Mouse (Mus musculus) forebrain, postnatal 0 days (tissue): ENCODE measurements around the gene Auh. TPM values are rescaled to one million over a fixed set of nuclear protein-coding genes. Genes with fewer than 3 reads are reported as not detected.

ENCODE experiments used
- ATAC-seq: fragments of 200-750 bp; cut with Nextera tagmentation; 2 replicates; pipeline ENCODE4 v1.8.0; 2017; ENCODE audit warnings: mild to moderate bottlenecking, moderate library complexity
- DNase-seq: peaks from one replicate; pipeline ENCODE4 v3.0.0-alpha.2; 2015
- H3K27ac ChIP-seq: fragments of 300-500 bp; sonication (generic); 2 replicates; pipeline ENCODE4 v1.5.1; 2014; ENCODE audit warnings: low read depth, mild to moderate bottlenecking, antibody characterized with exemption, low read length, moderate library complexity, mixed read lengths
- H3K27me3 ChIP-seq: fragments of 300-500 bp; sonication (generic); 2 replicates; pipeline ENCODE4 v1.6.1; 2014; ENCODE audit warnings: mild to moderate bottlenecking, low read length, mixed read lengths; ENCODE audit not compliant: insufficient read depth
- H3K36me3 ChIP-seq: fragments of 300-500 bp; sonication (generic); 2 replicates; pipeline ENCODE4 v1.6.1; 2014; ENCODE audit warnings: mild to moderate bottlenecking, moderate library complexity; ENCODE audit not compliant: insufficient read depth
- H3K4me1 ChIP-seq: fragments of 300-500 bp; sonication (generic); 2 replicates; pipeline ENCODE4 v1.6.1; 2014; ENCODE audit warnings: antibody characterized with exemption; ENCODE audit not compliant: insufficient read depth
- H3K4me2 ChIP-seq: fragments of 300-500 bp; sonication (generic); 2 replicates; pipeline ENCODE4 v1.6.1; 2014; ENCODE audit warnings: low read depth, mild to moderate bottlenecking, moderate library complexity
- H3K4me3 ChIP-seq: fragments of 300-500 bp; sonication (generic); 2 replicates; pipeline ENCODE4 v1.5.1; 2014; ENCODE audit warnings: low read depth, low read length, mixed read lengths
- H3K9ac ChIP-seq: fragments of 300-500 bp; sonication (generic); 2 replicates; pipeline ENCODE4 v1.6.1; 2014; ENCODE audit warnings: mild to moderate bottlenecking
- H3K9me3 ChIP-seq: fragments of 300-500 bp; sonication (generic); 2 replicates; pipeline ENCODE4 v1.6.1; 2016; ENCODE audit warnings: low read length
- CTCF ChIP-seq: sonication (generic); IDR thresholded peaks from 2 replicates; pipeline ENCODE4 v1.5.1; 2016; ENCODE audit warnings: antibody characterized with exemption, control low read depth, low read depth
- WGBS: fragments of 180-500 bp; shearing (Covaris S2); extraction: QIAGEN DNeasy Blood & Tissue Kit; methylation state at CpG from one replicate; pipeline ENCODE4 v1.1.7; 2014; 5-methylcytosine and 5-hydroxymethylcytosine counted together
- polyA plus RNA-seq: library from polyadenylated mRNA; unstranded; fragments of >200 nt; fragmentation: Nextera tagmentation; extraction: Ambion mirVana; gene quantifications from 2 replicates; pipeline ENCODE4 v1.2.1, GENCODE M21; 2015
- total RNA-seq: library from RNA; depleted of rRNA; stranded (reverse); fragments of >200 nt; gene quantifications from 2 replicates; pipeline ENCODE4 v1.2.3, GENCODE M21; 2014; rRNA removed

Auh gene
- total and polyA plus RNA-seq, 2 experiments from 2014 or later: 50.3 to 58.7 TPM

DNA sequence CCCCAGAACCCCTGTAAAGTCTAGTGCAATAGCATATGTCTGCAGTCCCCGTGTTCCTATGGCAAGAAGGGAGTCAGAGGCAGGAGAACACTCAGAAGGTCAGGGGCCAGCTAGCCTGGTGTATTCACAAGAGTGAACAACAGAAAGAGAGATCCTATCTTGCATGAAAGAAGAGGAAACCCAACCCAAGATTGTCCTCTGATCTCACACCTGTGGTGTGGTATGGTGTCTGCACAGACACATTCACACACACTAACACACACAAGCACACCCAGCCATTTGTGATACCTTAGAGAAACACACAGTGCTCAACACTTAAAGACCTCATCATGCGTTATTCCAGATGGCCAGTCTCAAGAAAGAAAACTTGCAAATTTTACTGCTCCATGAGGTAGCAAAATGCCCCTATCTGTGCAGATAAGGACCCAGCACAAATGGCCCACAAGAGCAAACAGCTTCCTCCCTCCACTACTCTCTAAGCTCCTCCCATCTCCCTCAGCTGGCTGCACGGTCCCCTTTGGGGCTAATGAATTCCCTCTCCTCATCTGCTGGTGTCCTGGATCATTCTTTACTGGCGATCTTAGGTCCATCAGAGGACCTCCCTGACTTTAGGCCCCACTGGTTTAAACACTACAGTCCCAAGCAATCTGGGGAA is 128.7 kb downstream of the Auh start:
- no peak for TF ChIP-seq CTCF
- DNase-seq (no peak), ATAC-seq (no peak)

GRCm38 (mm10) chr13:52800091-52800490 is 129.4 kb downstream of the Auh start:
- H3K9me3 ChIP-seq: no peaks in the 10 kb centered on the region
- H3K9ac ChIP-seq: no peak overlapping the region
- no peak overlapping the region for H3K27ac ChIP-seq
- H3K27me3 ChIP-seq: no peaks in the 10 kb centered on the region
- ATAC-seq: no peak
- no peaks in the 10 kb centered on the region for H3K36me3 ChIP-seq
- no peak overlapping the region for H3K4me3 ChIP-seq
- H3K4me2 ChIP-seq: no peak overlapping the region
- TF ChIP-seq CTCF: no peak
- DNase-seq: no peak
- 80% methylated on average over 2 of the region's 2 CpGs for WGBS
- H3K4me1 ChIP-seq: no peaks in the 10 kb centered on the region

More for the DNA sequence above, 128.7 kb downstream of the Auh start:
- H3K9me3 ChIP-seq: no peaks in the 10 kb centered on the region
- no peak overlapping the region for H3K4me3 ChIP-seq
- H3K4me2 ChIP-seq: no peak overlapping the region
- no peak overlapping the region for H3K27ac ChIP-seq
- no peaks in the 10 kb centered on the region for H3K27me3 ChIP-seq
- H3K36me3 ChIP-seq: no peaks in the 10 kb centered on the region
- 0 out of 2 replicates have a peak, but pooled peaks cover 2% of the 10 kb centered on the region for H3K4me1 ChIP-seq
- no peak overlapping the region for H3K9ac ChIP-seq
- WGBS: 60% methylated on average over 4 of the region's 4 CpGs

GRCm38 (mm10) chr13:52794232-52794631 is 135.2 kb downstream of the Auh start:
- Histone ChIP-seq H3K27me3 (no peaks in the 10 kb centered on the region), H3K27ac (no peak overlapping the region), H3K36me3 (no peaks in the 10 kb centered on the region), H3K4me2 (no peak overlapping the region), H3K9ac (no peak overlapping the region), H3K9me3 (no peaks in the 10 kb centered on the region), H3K4me3 (no peak overlapping the region), H3K4me1 (no peaks in the 10 kb centered on the region)
- ATAC-seq (no peak), DNase-seq (no peak)
- no peak for TF ChIP-seq CTCF
- WGBS: 87% methylated on average over 4 of the region's 4 CpGs

GRCm38 (mm10) chr13:52793434-52793989 is 136.0 kb downstream of the Auh start:
- H3K4me2 ChIP-seq: no peak overlapping the region
- ATAC-seq (no peak), DNase-seq (no peak)
- no peak overlapping the region for H3K27ac ChIP-seq
- 95% methylated on average over 13 of the region's 13 CpGs for WGBS
- H3K4me1 ChIP-seq: no peaks in the 10 kb centered on the region
- no peaks in the 10 kb centered on the region for H3K27me3 ChIP-seq
- no peaks in the 10 kb centered on the region for H3K36me3 ChIP-seq
- H3K9me3 ChIP-seq: no peaks in the 10 kb centered on the region
- no peak overlapping the region for H3K4me3 ChIP-seq
- no peak for TF ChIP-seq CTCF
- H3K9ac ChIP-seq: no peak overlapping the region

DNA sequence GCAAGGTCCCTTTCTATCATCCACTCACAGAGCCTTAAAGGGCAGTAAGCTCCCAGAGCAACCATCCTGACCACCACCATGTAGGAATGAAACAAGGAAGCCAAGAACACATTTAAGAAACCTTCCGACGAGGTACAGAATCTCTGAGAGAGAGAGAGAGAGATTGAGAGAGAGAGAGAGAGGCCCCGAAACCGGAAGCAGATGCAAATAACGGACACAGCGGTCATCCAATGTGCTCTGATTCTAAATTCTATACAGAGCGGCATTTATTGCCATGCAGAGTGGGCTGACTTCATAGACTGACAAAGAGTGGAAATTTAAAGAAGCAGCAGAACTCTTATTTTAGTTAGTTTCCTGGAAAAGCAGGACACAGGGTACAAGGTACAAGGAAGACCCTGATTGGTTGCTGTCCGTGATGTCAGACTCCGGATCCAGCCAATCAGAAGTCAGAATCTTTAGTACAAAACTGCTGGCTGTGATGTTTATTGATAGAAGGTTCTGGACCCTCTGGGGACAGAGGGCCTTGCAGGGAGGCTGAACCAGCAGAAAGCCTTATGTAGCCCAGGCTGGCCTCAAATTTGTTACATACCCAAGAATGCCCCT is 137.1 kb downstream of the Auh start:
- Histone ChIP-seq H3K4me2 (no peak overlapping the region), H3K4me1 (no peaks in the 10 kb centered on the region), H3K4me3 (no peak overlapping the region), H3K9me3 (no peaks in the 10 kb centered on the region), H3K9ac (no peak overlapping the region), H3K27me3 (no peaks in the 10 kb centered on the region), H3K36me3 (no peaks in the 10 kb centered on the region), H3K27ac (no peak overlapping the region)
- WGBS: 90% methylated on average over 9 of the region's 9 CpGs
- TF ChIP-seq CTCF: no peak
- ATAC-seq (no peak), DNase-seq (no peak)

DNA sequence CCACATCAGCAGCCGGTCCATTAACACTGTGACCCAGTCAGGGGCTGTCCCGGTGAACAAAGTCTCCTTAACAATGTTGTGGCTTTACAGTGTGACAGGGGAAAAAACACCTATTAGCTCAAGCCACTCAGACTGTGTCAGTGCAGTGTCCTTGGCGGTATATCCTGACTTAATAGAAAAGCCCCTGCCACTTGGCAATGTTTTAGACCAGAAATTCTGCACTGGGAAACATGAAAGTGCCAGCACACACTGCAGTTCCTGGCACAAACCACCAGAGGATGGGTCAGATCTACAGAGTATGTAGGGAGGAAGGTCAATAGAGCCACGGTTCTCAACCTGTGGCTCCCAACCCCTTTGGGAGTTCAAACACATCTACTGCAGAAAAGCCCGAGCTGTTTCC is 138.6 kb downstream of the Auh start:
- TF ChIP-seq CTCF: no peak
- no peak overlapping the region for H3K4me2 ChIP-seq
- 71% methylated on average over 5 of the region's 5 CpGs for WGBS
- DNase-seq (no peak), ATAC-seq (no peak; the same call in 1 of the 2 replicates)
- no peaks in the 10 kb centered on the region for H3K4me1 ChIP-seq
- H3K27ac ChIP-seq: no peak overlapping the region
- no peaks in the 10 kb centered on the region for H3K9me3 ChIP-seq
- no peaks in the 10 kb centered on the region for H3K36me3 ChIP-seq
- no peaks in the 10 kb centered on the region for H3K27me3 ChIP-seq
- no peak overlapping the region for H3K9ac ChIP-seq
- no peak overlapping the region for H3K4me3 ChIP-seq

Other genes starting within 250 kb of the Auh start
- 20.8 and 29.3 TPM in 2 replicates for gene Nfil3, start 51.4 kb upstream of the Auh start, total RNA-seq
- 36.8 and 37.7 TPM in 2 replicates for gene Nfil3, start 51.4 kb upstream of the Auh start, polyA plus RNA-seq